Mouse (Mus musculus): Measurements from ENCODE around the gene Pygo2. TPM values are rescaled to one million over a fixed set of nuclear protein-coding genes. Genes with fewer than 3 reads are reported as not detected.

Pygo2 gene
- total and polyA plus RNA-seq, 3 experiments: 21.9 to 40.8 (median 29.7) TPM

- TF ChIP-seq ELF1 (IDR thresholded peaks at IDR 0.05; ENCODE audit: low read depth, low read length): no peak
These were observed 21.9 kb downstream of the Pygo2 start (continued) for GRCm38 (mm10) chr3:89451916-89452315.

- TF ChIP-seq POLR2A (IDR thresholded peaks at IDR 0.05; ENCODE audit: low read depth, low read length): no peak
- peaks cover 8 to 38% of the 10 kb centered on the region in 2 experiments; a peak in 2 of 4 replicates for H3K4me1 ChIP-seq (ENCODE audit: control insufficient read depth in 1 of 2, insufficient read depth in 2 of 2)
- no peaks in the 10 kb centered on the region for H3K9me3 ChIP-seq (replicated peaks; ENCODE audit: low read length)
- H3K79me2 ChIP-seq (replicated peaks; ENCODE audit: control insufficient read depth, extremely low read depth, insufficient read depth, poor library complexity, severe bottlenecking): no peaks in the 10 kb centered on the region
- no peak within 1 kb of the TSS for H3K9ac ChIP-seq (ENCODE audit: insufficient read depth, low read depth)
- peaks cover 0 to 16% of the 10 kb centered on the region in 2 experiments for H3K36me3 ChIP-seq (replicated peaks in 1 of 2; ENCODE audit: control insufficient read depth in 1 of 2, insufficient read depth in 1 of 2, low read length in 1 of 2)
- dilution Hi-C loops (cut with MboI; ENCODE audit: extremely low pct_ligation_motif_present, extremely low pct_unique_long_range_greater_than_20kb, low sequenced_read_pairs): no loop called here
- H3K4me3 ChIP-seq (replicated peaks in 1 of 3; ENCODE audit: low read depth in 2 of 3, low read length in 2 of 3, poor library complexity in 1 of 3): no peak within 1 kb of the TSS
- no peak within 1 kb of the TSS for H3K27ac ChIP-seq (ENCODE audit: insufficient read depth, low read depth)
- no peak for DNase-seq (ENCODE audit: extremely low read depth)
- no peak within 1 kb of the TSS for H3K4me2 ChIP-seq (ENCODE audit: insufficient read depth, low read depth, poor library complexity, severe bottlenecking)
- in situ Hi-C loops (cut with MboI; ENCODE audit: low pct_ligation_motif_present, low pct_unique_long_range_greater_than_20kb, low sequenced_read_pairs): no loop called here
- no peaks in the 10 kb centered on the region for H3K27me3 ChIP-seq (replicated peaks)
These were observed 24.6 kb downstream of the Pygo2 start, which contains the start of gene Pmvk for GRCm38 (mm10) chr3:89454401-89455177. Pmvk (plus strand) TSS chr3:89454541.

- peaks cover 3% of the 10 kb centered on the region for H3K9me3 ChIP-seq (replicated peaks; ENCODE audit: low read length)
- H3K27ac ChIP-seq (ENCODE audit: insufficient read depth, low read depth): no peak overlapping the region
- H3K79me2 ChIP-seq (replicated peaks; ENCODE audit: control insufficient read depth, extremely low read depth, insufficient read depth, poor library complexity, severe bottlenecking): no peaks in the 10 kb centered on the region
- peaks cover 10 to 43% of the 10 kb centered on the region in 2 experiments; a peak in 2 of 4 replicates for H3K4me1 ChIP-seq (ENCODE audit: control insufficient read depth in 1 of 2, insufficient read depth in 2 of 2)
- peaks cover 0 to 6% of the 10 kb centered on the region in 2 experiments for H3K36me3 ChIP-seq (replicated peaks in 1 of 2; ENCODE audit: control insufficient read depth in 1 of 2, insufficient read depth in 1 of 2, low read length in 1 of 2)
- H3K4me3 ChIP-seq (replicated peaks in 1 of 3; ENCODE audit: low read depth in 2 of 3, low read length in 2 of 3, poor library complexity in 1 of 3): no peak overlapping the region
- TF ChIP-seq ZNF384 (IDR thresholded peaks at IDR 0.05; ENCODE audit: low read depth, low read length) (no peak), NRF1 (IDR thresholded peaks at IDR 0.05; ENCODE audit: low read depth, low read length) (no peak), MAFK (IDR thresholded peaks at IDR 0.05; ENCODE audit: insufficient replicate concordance, low read length) (no peak), JUN (IDR thresholded peaks at IDR 0.05; ENCODE audit: insufficient read depth, low read depth, low read length) (no peak), GABPA (IDR thresholded peaks at IDR 0.05; ENCODE audit: insufficient replicate concordance, low read depth, low read length) (no peak)
- dilution Hi-C loops (cut with MboI; ENCODE audit: extremely low pct_ligation_motif_present, extremely low pct_unique_long_range_greater_than_20kb, low sequenced_read_pairs) (no loop called here), in situ Hi-C loops (cut with MboI; ENCODE audit: low pct_ligation_motif_present, low pct_unique_long_range_greater_than_20kb, low sequenced_read_pairs) (no loop called here)
- H3K27me3 ChIP-seq (replicated peaks): no peaks in the 10 kb centered on the region
- DNase-seq (ENCODE audit: extremely low read depth): no peak
- H3K9ac ChIP-seq (ENCODE audit: insufficient read depth, low read depth): no peak overlapping the region
- H3K4me2 ChIP-seq (ENCODE audit: insufficient read depth, low read depth, poor library complexity, severe bottlenecking): no peak overlapping the region
These were observed 25.8 kb downstream of the Pygo2 start for GRCm38 (mm10) chr3:89455786-89456285.

Measured in CH12.LX (cell line).